Mouse (Mus musculus) embryo, embryonic 10.5 days (tissue): ENCODE measurements at regions not wholly inside any gene's neighbourhood (a gene's known extent, or its start where the extent isn't known, plus 50 kb on each side); places are given as distances from the start of the nearest gene placed in this dataset.
A peak's percentile ranks its signal among the peaks of the same experiment; 100 is the strongest.

Experiments used
- DNase-seq: peaks from one replicate; pipeline ENCODE4 v3.0.0-alpha.2; 2015; ENCODE audit warnings: low spot score

GRCm38 (mm10) chr3:35235066-35235465, 518.8 kb upstream of the Atp11b start:
- no peak for DNase-seq

- peak; percentile 36 for DNase-seq
Observed at GRCm38 (mm10) chr3:35235772-35236171, 518.1 kb upstream of the Atp11b start.

GRCm38 (mm10) chr3:35237342-35237741, 516.6 kb upstream of the Atp11b start:
- DNase-seq: no peak

- no peak for DNase-seq
Observed at GRCm38 (mm10) chr3:35242349-35242748, 511.6 kb upstream of the Atp11b start.

- DNase-seq: no peak
Observed at GRCm38 (mm10) chr3:35242871-35243529, 510.9 kb upstream of the Atp11b start.

GRCm38 (mm10) chr3:35245003-35245402, 508.9 kb upstream of the Atp11b start:
- DNase-seq: peak; percentile 55

- DNase-seq: peak; percentile 30
Observed at GRCm38 (mm10) chr3:35245946-35246665, 507.8 kb upstream of the Atp11b start.

- DNase-seq: peak; percentile 36
Observed at GRCm38 (mm10) chr3:35249160-35249559, 504.7 kb upstream of the Atp11b start.

- no peak for DNase-seq
Observed at GRCm38 (mm10) chr3:35250092-35250749, 503.7 kb upstream of the Atp11b start.

- no peak for DNase-seq
Observed at GRCm38 (mm10) chr3:35253861-35254260, 500.0 kb upstream of the Atp11b start.

GRCm38 (mm10) chr3:35260936-35261335, 493.0 kb upstream of the Atp11b start:
- DNase-seq: no peak

GRCm38 (mm10) chr3:35268949-35269348, 485.0 kb upstream of the Atp11b start:
- DNase-seq: no peak

- DNase-seq: peak; percentile 55
Observed at GRCm38 (mm10) chr3:35269977-35270880, 483.7 kb upstream of the Atp11b start.

GRCm38 (mm10) chr3:35273546-35273945, 480.4 kb upstream of the Atp11b start:
- DNase-seq: no peak

GRCm38 (mm10) chr3:35280981-35281380, 472.9 kb upstream of the Atp11b start:
- DNase-seq: no peak

- DNase-seq: no peak
Observed at GRCm38 (mm10) chr3:35282106-35282505, 471.8 kb upstream of the Atp11b start.

GRCm38 (mm10) chr3:35294771-35295170, 459.1 kb upstream of the Atp11b start:
- no peak for DNase-seq

GRCm38 (mm10) chr3:35295746-35296145, 458.2 kb upstream of the Atp11b start:
- peak; percentile 6 for DNase-seq

- no peak for DNase-seq
Observed at GRCm38 (mm10) chr3:35299036-35299435, 454.9 kb upstream of the Atp11b start.

- no peak for DNase-seq
Observed at GRCm38 (mm10) chr3:35306013-35306412, 447.9 kb upstream of the Atp11b start.

- DNase-seq: no peak
Observed at GRCm38 (mm10) chr3:35314177-35314576, 439.7 kb upstream of the Atp11b start.

- no peak for DNase-seq
Observed at GRCm38 (mm10) chr3:35315162-35315561, 438.7 kb upstream of the Atp11b start.
